Mouse (Mus musculus) limb, embryonic 14.5 days (tissue): ENCODE data around the gene Olfr1394. TPM values are rescaled to one million over a fixed set of nuclear protein-coding genes. Genes with fewer than 3 reads are reported as not detected.

Source experiments
- ATAC-seq: fragments of 200-750 bp; cut with Nextera tagmentation; 2 replicates; pipeline ENCODE4 v1.8.0; 2017; ENCODE audit warnings: low read depth, moderate number of reproducible peaks, moderate TSS enrichment; ENCODE audit not compliant: low FRiP score
- DNase-seq: peaks from one replicate; pipeline ENCODE4 v3.0.0-alpha.2; 2015; ENCODE audit warnings: low spot score
- H3K27ac ChIP-seq: fragments of 300-500 bp; sonication (generic); replicated peaks from 2 replicates; pipeline ENCODE4 v1.5.1; 2014; ENCODE audit warnings: low read depth, mild to moderate bottlenecking, low read length, moderate library complexity, mixed read lengths
- H3K27me3 ChIP-seq: fragments of 300-500 bp; sonication (generic); 2 replicates; pipeline ENCODE4 v1.6.1; 2014; ENCODE audit warnings: low read length, mixed read lengths; ENCODE audit not compliant: control insufficient read depth, insufficient read depth
- H3K36me3 ChIP-seq: fragments of 300-500 bp; sonication (generic); 2 replicates; pipeline ENCODE4 v1.6.1; 2014; ENCODE audit warnings: mild to moderate bottlenecking, low read length, moderate library complexity, mixed read lengths; ENCODE audit not compliant: control insufficient read depth, insufficient read depth
- H3K4me1 ChIP-seq: fragments of 300-500 bp; sonication (generic); 2 replicates; pipeline ENCODE4 v1.6.1; 2014; ENCODE audit warnings: antibody characterized with exemption, low read length, mixed read lengths; ENCODE audit not compliant: control insufficient read depth, insufficient read depth
- H3K4me2 ChIP-seq: fragments of 300-500 bp; sonication (generic); replicated peaks from 2 replicates; pipeline ENCODE4 v1.6.1; 2014; ENCODE audit warnings: low read depth, mild to moderate bottlenecking, low read length, moderate library complexity; ENCODE audit not compliant: severe bottlenecking
- H3K4me3 ChIP-seq: fragments of 300-500 bp; sonication (generic); replicated peaks from 2 replicates; pipeline ENCODE4 v1.5.1; 2014; ENCODE audit warnings: low read length
- H3K9ac ChIP-seq: fragments of 300-500 bp; sonication (generic); 2 replicates; pipeline ENCODE4 v1.6.1; 2014; ENCODE audit warnings: mild to moderate bottlenecking, low read depth, low read length, moderate library complexity; ENCODE audit not compliant: severe bottlenecking
- H3K9me3 ChIP-seq: fragments of 300-500 bp; sonication (generic); 2 replicates; pipeline ENCODE4 v1.6.1; 2016; ENCODE audit warnings: low read length; ENCODE audit not compliant: control insufficient read depth
- POLR2A ChIP-seq: fragments of 200-500 bp; IDR thresholded peaks from 2 replicates; pipeline ENCODE4 v1.8.0; 2012; ENCODE audit warnings: inconsistent platforms, mild to moderate bottlenecking, moderate library complexity, borderline replicate concordance; ENCODE audit not compliant: insufficient read depth, insufficient read length; ENCODE audit errors: extremely low read depth
- WGBS: fragments of 180-500 bp; shearing (Covaris S2); extraction: QIAGEN DNeasy Blood & Tissue Kit; methylation state at CpG from one replicate; pipeline ENCODE4 v1.1.7; 2014; 5-methylcytosine and 5-hydroxymethylcytosine counted together
- polyA plus RNA-seq, 2 experiments: library from polyadenylated mRNA; depleted of rRNA in 1 of 2; stranded (reverse) in 1 of 2; unstranded in 1 of 2; fragments of >200 nt; fragmentation: Nextera tagmentation in 1 of 2; extraction: Ambion mirVana in 1 of 2; gene quantifications; 2 replicates each; pipeline versions ENCODE4 v1.2.1 to v1.2.3; 2012 to 2014

Gene Olfr1394
- polyA plus RNA-seq, 2 experiments: not detected

DNA sequence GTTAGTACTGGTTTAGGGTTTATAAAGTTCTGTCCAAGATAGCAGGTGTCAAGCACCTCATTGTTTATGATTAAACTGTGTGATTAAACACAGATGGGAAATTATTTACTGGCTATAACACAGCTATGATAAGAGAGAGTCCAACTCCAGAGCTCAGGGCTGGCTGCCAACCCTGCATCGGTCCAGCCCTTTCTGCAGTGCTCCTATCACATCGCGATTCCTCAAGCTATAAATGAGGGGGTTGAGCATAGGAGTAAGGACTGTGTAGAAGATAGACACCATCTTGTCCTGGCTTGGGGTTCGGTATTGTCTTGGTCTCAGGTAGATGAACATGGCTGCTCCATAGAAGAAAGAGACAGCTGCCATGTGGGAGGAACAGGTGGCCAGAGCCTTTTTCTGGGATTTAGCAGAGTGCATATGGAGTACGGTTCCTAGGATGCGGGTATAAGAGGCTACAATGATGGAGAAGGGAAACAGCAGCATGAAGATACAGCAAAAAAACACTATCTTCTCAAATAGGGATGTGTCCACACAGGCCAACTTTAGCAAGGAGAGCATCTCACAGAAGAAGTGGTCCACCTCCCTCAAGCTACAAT is 41.5 kb upstream of the Olfr1394 start:
- TF ChIP-seq POLR2A: no peak
- no peaks in the 10 kb centered on the region for H3K36me3 ChIP-seq
- H3K4me3 ChIP-seq: no peak overlapping the region
- ATAC-seq: no peak
- no peak for DNase-seq
- H3K4me2 ChIP-seq: no peak overlapping the region
- H3K9me3 ChIP-seq: no peaks in the 10 kb centered on the region
- 83% methylated on average over 6 of the region's 6 CpGs for WGBS
- H3K9ac ChIP-seq: no peak overlapping the region
- H3K4me1 ChIP-seq: no peaks in the 10 kb centered on the region
- no peaks in the 10 kb centered on the region for H3K27me3 ChIP-seq
- H3K27ac ChIP-seq: no peak overlapping the region

DNA sequence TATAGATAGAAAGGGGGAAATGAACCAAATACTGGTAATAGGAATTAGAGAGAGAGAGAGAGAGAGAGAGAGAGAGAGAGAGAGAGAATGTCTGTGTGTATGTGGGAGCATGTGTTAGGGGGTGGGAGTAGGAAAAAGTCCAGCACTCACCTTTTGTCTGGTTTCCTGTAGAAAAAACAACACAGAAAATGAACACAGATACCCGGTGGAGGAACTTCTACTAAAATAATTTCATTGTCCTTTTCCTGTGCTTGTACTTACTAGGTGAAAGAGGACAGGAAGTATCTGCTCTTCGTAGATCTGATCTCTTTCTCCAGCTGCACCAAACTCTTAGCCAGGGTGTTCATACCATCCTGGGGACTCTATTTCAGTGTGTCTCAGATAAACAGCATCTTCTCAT is 40.0 kb upstream of the Olfr1394 start:
- no peaks in the 10 kb centered on the region for H3K9me3 ChIP-seq
- H3K4me3 ChIP-seq: no peak overlapping the region
- no peaks in the 10 kb centered on the region for H3K36me3 ChIP-seq
- no peak overlapping the region for H3K27ac ChIP-seq
- H3K4me2 ChIP-seq: no peak overlapping the region
- H3K4me1 ChIP-seq: no peaks in the 10 kb centered on the region
- no peak for TF ChIP-seq POLR2A
- DNase-seq (no peak), ATAC-seq (no peak)
- H3K9ac ChIP-seq: no peak overlapping the region
- no peaks in the 10 kb centered on the region for H3K27me3 ChIP-seq
- 82% methylated on average over 2 of the region's 2 CpGs for WGBS

DNA sequence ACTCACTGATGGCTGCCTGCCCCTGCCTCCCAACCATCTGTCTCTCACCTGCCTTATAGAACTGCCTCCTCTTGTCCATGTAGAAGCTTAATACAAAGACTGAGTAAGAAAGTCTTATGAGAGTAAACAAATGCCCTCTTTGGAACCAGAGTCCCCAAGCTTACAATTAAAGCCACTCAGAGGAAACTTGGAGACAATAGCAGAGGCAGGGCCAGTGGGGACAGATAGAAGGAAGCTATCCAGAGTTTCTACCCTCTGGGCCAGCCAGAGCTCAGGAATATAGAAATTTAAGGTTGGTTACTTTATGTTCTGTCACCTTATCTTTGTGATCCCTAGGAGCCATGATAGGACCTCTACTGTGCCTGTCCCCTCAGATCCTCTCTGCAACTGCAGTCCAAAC is 39.4 kb upstream of the Olfr1394 start, which contains the start of gene Olfr1396:
Gene Olfr1396 (minus strand): TSS at position 101 of the 400 bp plus-strand sequence.
- Histone ChIP-seq H3K9me3 (no peaks in the 10 kb centered on the region), H3K4me3 (no peak within 1 kb of the TSS), H3K27me3 (no peaks in the 10 kb centered on the region), H3K4me2 (no peak within 1 kb of the TSS), H3K27ac (no peak within 1 kb of the TSS), H3K4me1 (no peaks in the 10 kb centered on the region), H3K9ac (no peak within 1 kb of the TSS), H3K36me3 (no peaks in the 10 kb centered on the region)
- ATAC-seq (no peak), DNase-seq (no peak)
- no peak for TF ChIP-seq POLR2A

DNA sequence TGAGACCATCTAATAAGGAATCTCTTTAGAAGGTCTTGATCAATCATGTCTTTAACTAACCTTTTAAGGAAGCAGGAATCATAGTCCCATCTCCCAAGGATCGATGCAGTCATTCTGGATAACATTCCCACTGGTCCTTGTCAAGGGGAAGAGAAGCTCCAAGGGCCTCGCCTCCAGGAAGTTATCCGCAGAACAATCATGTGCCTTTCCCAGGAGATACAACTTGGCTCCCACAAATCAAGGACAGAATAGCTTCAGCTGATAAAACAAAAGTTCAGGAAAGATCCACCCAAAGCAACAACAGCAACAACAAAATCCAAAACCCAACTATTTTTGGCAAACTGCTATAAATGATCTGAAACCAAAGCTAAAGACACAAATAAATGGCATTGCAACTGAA is 34.5 kb upstream of the Olfr1394 start:
- 86% methylated on average over 3 of the region's 3 CpGs for WGBS

DNA sequence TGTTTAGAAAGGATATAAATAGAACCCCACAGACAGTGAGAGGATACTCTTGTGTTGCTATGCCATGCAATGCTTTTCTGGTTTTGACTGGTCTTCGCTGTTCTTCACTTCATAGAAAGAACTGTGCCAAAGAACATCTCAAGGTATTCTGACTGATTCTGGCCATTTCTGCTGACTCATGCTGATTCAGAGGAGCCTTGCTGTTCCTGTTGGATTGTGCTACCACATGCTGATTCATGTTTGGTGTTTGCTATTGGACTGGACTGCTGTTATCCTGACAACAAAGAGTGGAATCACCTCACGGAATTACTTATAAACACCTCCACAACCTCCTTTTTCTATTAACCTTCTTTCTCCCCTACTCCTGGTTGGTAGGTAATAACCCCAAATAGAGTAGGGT is 30.0 kb upstream of the Olfr1394 start:
- WGBS: 84% methylated on average over 2 of the region's 2 CpGs

More for the DNA sequence above, 34.5 kb upstream of the Olfr1394 start:
- Histone ChIP-seq H3K4me3 (no peak overlapping the region), H3K9me3 (no peaks in the 10 kb centered on the region), H3K36me3 (no peaks in the 10 kb centered on the region), H3K9ac (no peak overlapping the region), H3K27ac (no peak overlapping the region), H3K4me1 (no peaks in the 10 kb centered on the region), H3K27me3 (no peaks in the 10 kb centered on the region), H3K4me2 (no peak overlapping the region)
- no peak for TF ChIP-seq POLR2A
- DNase-seq (no peak), ATAC-seq (no peak)

More for the DNA sequence above, 30.0 kb upstream of the Olfr1394 start:
- H3K27me3 ChIP-seq: no peaks in the 10 kb centered on the region
- no peak for TF ChIP-seq POLR2A
- no peak overlapping the region for H3K4me3 ChIP-seq
- H3K36me3 ChIP-seq: no peaks in the 10 kb centered on the region
- H3K9me3 ChIP-seq: no peaks in the 10 kb centered on the region
- no peaks in the 10 kb centered on the region for H3K4me1 ChIP-seq
- H3K9ac ChIP-seq: no peak overlapping the region
- no peak overlapping the region for H3K27ac ChIP-seq
- DNase-seq (no peak), ATAC-seq (no peak)
- no peak overlapping the region for H3K4me2 ChIP-seq
